Mouse (Mus musculus) right cerebral cortex, adult 18-20 months (tissue): ENCODE measurements at regions not wholly inside any gene's neighbourhood (a gene's known extent, or its start where the extent isn't known, plus 50 kb on each side); places are given as distances from the start of the nearest gene placed in this dataset.

ENCODE experiments used
- DNase-seq: peaks from one replicate; pipeline ENCODE4 v3.0.0; 2022; ENCODE audit warnings: mixed read lengths

- DNase-seq, result no peak
Observed at GRCm38 (mm10) chr15:42768396-42768795, 2634.2 kb downstream of the 9330182O14Rik start.

DNA sequence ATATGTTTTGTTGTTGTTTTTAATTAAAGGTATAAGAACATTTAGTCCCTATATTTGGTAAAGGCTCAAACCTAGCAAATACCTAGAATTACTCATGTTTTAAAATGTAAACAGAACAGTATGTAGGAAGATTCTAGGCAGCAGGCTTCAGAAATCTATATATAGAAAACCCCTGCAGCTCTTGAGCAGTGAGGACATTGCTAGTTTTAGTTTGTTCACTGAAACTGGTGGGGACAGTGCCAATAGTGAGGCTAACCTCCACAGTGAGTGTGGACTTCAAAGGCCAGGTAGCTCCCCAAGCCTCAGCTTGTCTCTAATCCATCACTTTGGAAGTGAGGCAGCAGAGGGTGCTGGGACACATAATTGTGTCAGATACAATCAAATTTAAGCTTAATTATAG, 2645.7 kb downstream of the 9330182O14Rik start:
- DNase-seq, result no peak

GRCm38 (mm10) chr15:42801217-42801616, 2667.1 kb downstream of the 9330182O14Rik start:
- no peak for DNase-seq

DNA sequence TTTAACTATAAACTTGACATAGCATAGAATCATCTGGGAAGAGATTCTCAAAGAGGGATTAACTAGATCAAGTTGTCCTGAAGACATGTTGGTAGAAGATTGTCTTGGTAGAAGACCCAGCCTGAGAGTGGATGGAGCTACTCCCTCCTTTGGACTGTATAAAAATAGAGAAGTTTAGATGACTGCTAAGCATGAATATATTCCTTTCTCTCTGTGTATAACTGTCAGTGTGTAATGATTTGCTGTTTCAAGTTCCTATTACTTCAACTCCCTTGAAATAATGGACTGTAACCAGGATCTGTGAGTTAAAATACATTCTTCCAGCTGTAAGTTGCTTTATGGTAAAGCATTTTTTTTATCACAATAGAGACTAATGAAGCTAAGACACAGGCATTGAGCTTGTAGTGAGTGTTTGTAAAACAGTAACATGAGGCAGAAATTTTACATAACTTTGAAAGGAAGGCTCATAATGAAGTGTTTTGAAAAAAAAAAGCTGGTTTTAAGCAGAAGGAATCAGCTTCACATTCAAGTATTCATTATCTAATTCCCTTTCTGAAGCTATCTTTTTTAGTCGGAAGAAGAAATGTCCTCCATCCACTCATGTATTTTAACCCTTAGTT, 2676.8 kb downstream of the 9330182O14Rik start:
- no peak for DNase-seq

DNA sequence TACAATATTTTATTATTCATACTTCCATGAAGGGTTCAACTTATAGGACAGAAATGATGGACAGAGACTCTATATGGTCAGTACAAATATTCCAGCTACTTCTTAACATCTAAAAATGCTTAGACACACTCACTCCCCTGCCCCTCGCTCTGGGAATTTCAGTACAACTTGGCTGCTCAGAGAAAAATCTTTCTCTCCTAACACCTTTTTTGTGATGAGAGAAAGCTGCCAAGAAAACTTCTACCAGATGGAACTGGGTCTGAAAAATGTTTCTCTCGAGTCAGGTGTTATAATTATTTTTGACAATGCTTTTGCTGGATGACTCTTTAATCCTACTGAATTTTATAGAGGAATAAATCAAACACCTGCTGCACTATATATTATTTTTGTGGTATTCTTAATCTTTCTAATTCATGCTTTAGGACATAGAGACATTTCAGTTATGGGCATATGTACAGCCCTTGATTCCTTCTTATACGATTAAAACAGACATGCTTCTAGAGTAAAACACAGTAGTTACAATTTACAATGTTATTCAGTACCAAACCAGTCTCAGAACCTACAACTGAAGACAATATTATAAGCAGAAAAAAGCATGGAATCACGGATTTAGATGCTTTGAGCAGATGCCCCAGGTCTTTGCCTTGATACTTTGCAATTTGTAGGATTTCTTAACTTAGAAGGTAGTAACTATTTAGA, 2681.0 kb downstream of the 9330182O14Rik start:
- peak; percentile 24 for DNase-seq

GRCm38 (mm10) chr15:42838839-42839238, 2704.7 kb downstream of the 9330182O14Rik start:
- no peak for DNase-seq

DNA sequence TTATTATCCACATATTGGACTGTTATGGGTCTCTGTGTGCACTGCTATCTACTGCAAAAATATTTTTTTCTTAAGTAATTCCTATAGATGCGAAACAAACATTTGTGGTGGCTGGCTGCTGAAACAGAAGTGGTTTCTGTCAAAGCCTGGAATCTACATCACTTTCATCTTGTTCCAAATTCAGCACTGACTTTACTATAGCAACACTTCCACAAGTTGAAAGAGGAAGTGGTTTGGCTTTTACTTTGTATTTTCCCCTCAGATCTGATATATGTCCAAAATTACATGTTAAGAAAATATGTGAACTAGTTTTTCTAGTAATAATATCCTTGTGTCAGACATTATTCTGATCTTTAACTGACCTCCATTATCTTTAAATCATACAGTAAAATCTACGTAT, 2715.8 kb downstream of the 9330182O14Rik start:
- no peak for DNase-seq

DNA sequence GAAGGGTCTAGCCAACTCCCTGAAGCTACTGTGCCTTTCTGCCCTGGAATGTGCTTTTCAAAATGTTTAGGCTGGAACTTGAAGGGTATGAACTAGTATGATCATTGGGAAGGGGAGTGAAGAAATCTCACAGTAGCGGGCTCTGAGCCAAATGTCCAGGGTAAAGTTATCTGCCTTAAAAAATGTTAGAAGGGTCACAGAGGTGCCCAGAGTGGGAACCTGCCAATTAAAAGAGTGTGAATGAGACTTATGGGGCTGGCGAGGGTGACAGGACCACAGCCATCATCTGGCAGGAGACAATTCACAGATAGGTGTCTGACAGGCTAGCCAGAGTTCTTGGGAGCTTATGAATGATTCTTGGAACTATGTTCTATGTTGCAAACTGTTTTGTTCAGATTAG, 2738.3 kb downstream of the 9330182O14Rik start:
- DNase-seq, result no peak

- no peak for DNase-seq
Observed at GRCm38 (mm10) chr15:42894611-42895010, 2760.4 kb downstream of the 9330182O14Rik start.

- DNase-seq, result no peak
Observed at GRCm38 (mm10) chr15:42900056-42900455, 2765.9 kb downstream of the 9330182O14Rik start.

GRCm38 (mm10) chr15:42901782-42902181, 2767.6 kb downstream of the 9330182O14Rik start:
- no peak for DNase-seq

DNA sequence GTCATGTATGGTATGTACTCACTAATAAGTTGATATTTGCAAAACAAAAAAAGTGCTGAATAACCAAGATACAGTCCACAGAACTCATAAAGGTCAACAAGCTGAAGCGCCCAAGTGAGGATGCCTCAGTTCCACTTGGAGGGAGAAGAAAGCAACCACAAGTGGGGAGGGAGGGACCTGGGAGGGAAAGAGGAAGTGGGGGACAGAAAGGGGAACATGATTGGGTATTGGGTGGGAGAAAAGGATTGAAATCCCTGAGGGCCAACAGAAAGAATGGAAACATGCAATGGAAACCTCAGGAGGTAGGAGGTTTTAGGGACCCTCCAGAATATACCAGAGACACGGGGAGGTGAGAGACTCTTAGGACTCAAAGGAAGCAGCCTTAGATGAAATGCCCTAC, 2777.2 kb downstream of the 9330182O14Rik start:
- DNase-seq, result no peak

DNA sequence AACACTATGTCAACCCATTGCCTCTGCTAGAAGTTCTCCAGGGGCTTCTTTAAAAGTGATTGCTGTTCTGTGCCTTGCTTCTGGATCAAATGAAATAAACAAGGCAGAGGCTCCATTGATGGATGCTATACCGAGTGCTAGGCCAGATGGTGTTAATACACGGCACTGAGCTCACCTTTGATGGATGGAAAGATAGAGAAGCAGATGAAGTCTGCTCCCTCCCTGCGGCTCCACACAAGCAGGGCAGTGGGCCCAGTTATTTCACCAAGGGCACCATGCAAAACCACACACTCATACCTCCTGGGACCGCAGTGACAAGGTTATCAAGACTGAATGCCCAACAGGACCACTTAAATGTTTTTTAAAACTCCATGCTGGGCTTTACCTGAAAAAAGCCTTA, 2778.7 kb downstream of the 9330182O14Rik start:
- no peak for DNase-seq

DNA sequence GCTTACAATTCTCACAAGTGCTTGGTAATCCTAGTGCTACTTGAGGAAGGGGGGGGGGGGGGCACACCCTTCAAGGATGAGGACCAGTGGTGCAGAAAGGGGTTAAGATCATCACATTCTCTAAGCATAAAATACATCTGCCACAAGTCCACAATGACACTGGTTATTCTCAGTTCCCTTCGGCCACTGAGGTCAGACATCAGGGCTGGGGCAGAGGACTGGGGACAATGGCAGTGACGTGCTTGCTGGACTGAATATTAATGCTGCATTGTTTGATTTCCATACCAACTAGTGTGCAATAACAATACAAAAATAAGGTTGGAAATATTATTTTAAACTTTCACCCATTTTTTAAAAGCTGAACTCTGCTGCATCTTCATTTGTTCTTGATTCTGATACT, 2779.1 kb downstream of the 9330182O14Rik start:
- DNase-seq, result no peak

DNA sequence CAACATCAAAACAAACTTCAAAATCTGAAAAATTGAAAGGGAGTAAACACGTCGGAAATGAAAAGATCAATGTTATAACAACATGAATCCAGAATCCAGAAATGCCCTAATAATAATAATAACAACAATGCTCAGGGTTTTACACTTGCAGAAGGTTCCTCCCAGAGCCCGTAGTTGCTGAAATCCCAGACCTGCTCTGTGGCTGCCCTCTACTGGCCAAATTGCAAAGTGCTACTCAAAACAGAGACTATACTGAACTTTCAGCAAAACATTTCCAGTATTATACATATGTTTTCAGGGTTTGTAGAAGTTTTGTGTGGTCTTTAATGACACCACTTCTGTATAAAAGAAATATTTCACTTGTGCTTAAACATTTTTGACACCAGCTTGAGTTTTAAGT, 2779.9 kb downstream of the 9330182O14Rik start:
- DNase-seq, result peak; percentile 62

DNA sequence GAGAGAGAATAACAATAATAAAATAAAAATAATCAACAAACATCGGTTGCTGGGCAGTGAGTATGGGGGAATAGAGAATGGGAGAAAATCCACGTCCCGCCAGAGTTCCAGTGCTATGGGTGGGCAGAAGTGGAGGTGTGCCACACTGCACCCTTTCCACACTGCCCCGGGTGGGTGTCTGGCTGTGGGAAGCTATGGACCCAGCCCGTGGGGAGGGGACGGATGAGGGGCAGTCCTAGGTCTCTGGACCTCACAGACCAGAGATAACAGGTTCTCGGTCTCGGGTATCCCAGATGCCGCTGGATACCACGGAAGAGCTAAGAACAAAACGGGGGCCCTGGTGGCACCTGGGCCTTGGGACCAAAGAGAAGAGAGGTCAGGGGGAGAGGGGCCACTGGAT, 2781.0 kb downstream of the 9330182O14Rik start:
- DNase-seq, result no peak

DNA sequence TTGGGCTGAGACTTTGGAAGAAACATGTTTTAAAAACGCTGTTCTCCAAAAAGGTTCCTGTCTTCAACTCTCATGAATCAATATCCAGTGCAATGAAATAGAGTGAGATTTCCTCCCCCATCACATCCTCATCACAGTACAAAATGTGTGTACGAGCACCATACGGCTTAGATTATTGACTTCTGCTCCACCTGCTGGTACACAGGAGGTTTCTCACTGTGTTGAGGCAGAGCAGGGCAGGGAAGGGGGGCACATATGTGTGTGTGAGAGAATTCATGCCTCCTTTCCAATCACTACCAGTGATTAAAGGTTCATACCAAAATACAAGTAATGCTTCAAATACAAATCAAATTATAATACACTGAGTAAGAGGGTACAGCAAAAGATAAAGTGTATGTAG, 2787.5 kb downstream of the 9330182O14Rik start:
- DNase-seq, result no peak

DNA sequence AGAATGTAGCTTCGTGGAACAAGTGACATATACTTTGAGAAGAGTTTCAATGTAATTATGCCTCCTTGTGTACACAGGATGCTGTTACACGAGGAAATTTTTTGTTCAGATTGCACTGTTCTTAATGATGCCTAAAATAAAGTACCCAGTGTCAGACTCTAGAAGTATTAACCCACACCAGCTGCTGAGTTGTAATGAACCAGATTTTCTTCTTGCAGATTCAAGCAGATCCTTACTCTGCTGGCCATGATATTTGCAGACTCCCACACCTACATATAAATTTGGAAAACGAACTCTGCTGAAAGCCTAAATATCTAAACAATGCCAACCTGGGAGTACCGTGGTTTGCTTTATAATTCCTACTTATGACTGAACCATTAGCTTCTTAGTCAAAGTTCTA, 2794.2 kb downstream of the 9330182O14Rik start:
- DNase-seq, result peak; percentile 7

DNA sequence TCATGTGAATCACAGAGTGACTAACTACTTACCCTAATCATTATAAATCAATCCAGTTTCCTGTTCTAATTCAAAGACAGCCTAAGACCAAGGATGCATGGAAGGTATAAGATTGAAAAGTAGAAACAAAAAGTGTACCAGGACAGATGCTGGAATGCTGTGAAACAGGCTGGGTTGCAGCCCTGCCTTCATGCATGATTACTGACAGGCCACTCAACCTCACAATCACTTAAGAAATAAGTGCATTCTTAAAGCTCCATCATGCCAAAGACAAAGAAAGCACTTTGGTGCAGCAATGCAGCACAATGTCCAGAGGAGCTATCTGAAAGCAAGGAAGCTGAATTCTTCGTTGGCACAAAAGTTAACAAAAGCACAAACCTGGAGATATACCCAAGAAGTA, 2810.4 kb downstream of the 9330182O14Rik start:
- no peak for DNase-seq

- DNase-seq, result no peak
Observed at GRCm38 (mm10) chr15:42955167-42955566, 2821.0 kb downstream of the 9330182O14Rik start.

DNA sequence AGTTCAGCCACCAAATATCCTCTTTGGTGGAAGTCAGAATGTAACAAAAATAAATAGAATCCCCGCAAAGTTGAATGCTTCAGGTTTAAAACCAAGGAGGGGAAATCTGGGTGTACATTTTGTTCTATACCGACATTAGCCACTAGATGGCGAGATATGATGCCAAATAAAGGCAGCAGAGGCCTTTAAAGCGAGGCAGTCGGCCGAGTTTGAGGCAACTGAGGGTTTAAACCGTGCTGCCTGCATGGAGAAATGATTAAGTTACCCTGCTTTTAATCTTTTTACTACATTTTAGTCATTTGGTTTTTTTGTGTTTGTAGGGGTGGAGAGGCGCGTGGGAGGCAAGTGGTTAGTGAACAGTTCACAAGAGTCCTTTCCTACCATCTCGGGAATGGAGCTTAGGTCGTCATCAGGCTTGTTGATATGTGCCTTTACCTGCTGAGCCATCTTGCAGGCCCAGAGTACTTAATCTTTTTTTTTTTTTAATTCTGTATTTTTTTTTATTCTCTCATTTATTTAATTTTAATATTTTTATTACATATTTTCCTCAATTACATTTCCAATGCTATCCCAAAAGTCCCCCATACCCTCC, 2828.7 kb downstream of the 9330182O14Rik start:
- peak; percentile 75 for DNase-seq

DNA sequence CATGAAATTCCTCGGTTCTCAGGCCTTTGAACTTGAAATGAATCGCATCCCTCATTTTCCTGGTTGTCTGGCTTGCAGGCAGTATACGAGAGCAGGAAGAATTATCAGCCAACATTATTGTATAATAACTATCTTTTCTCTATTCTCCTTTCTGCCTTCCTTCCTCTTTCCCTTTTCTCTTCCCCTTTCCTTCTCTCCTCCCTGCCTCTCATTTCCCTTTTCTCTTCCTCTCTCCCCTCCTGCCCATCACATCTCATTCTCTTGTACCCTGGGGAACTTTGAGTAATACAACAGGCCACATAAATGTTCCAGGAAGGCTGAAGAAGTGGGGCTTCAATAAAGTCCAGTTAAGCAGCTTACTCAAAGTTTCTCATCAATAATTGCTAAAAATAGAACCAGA, 2831.1 kb downstream of the 9330182O14Rik start:
- DNase-seq, result no peak
